In the genomic region with DNA sequence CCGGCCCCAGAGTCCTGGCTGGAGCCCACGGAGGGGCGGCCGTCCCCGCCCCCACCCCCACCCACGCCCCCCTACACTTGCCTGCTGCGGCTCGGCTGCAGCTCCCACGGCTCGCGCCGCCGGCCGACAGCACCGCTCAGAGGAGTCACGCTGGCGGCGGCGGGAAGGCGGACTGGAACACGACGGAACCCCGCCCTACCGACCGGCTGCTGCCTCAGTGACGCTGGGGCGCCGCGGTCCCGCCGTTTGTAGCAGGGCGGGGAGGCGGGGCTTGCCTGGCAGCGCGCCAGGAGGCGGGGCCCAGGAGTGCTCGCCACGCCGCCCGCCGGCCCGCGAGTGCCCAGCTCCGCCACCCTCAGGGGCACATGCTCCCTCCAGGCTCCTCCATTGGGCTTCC, we compare ENCODE assay signal across 8 mouse cellular contexts. TPM values are rescaled to one million over a fixed set of nuclear protein-coding genes. Genes with fewer than 3 reads are reported as not detected.
DNase-seq lines count a peak whose midpoint lies in the region; ATAC-seq and TF ChIP-seq lines count a peak whose summit lies in the region.

No protein-coding gene starts in this region.

- H3K36me3 ChIP-seq in ES-Bruce4 (ENCODE audit: control insufficient read depth, insufficient read depth, low read length, poor library complexity, severe bottlenecking): no peaks in the 10 kb centered on the region
- no peaks in the 10 kb centered on the region for H3K36me3 ChIP-seq in forebrain, embryonic 11.5 days (ENCODE audit: control insufficient read depth, insufficient read depth, low read length)
- 0 out of 2 replicates have a peak, but pooled peaks cover 2% of the 10 kb centered on the region for H3K36me3 ChIP-seq in hindbrain, embryonic 14.5 days (replicated peaks; ENCODE audit: control insufficient read depth, insufficient read depth)

- intact Hi-C loops in left cerebral cortex, adult 2 months (cut with DNase I): loop anchor here (5.0 to 10.0 kb wide), 5 partner anchors 80 to 1197 kb away; no protein-coding TSS in a partner anchor

- TF ChIP-seq POLR2A in ES-Bruce4 (IDR thresholded peaks at IDR 0.05; ENCODE audit: insufficient read depth, low read length): peak; percentile 36
- TF ChIP-seq POLR2A in brain, embryonic 14.5 days (IDR thresholded peaks at IDR 0.05; ENCODE audit: borderline replicate concordance, extremely low read depth, insufficient read depth, insufficient read length, poor library complexity, severe bottlenecking): peak; percentile 50; the same call in 1 of the 2 replicates

- H3K9ac ChIP-seq in ES-Bruce4 (ENCODE audit: low read depth, poor library complexity, severe bottlenecking): peak overlapping the region; percentile 91
- H3K9ac ChIP-seq in forebrain, embryonic 11.5 days (ENCODE audit: low read length): peak overlapping the region; percentile 77
- H3K9ac ChIP-seq in hindbrain, embryonic 14.5 days: peak overlapping the region; percentile 82

- TF ChIP-seq EP300 in ES-Bruce4 (IDR thresholded peaks at IDR 0.05; ENCODE audit: insufficient read depth, low read depth, low read length): no peak

- H3K4me1 ChIP-seq in ES-Bruce4 (ENCODE audit: control insufficient read depth, insufficient read depth, low read length): no peaks in the 10 kb centered on the region
- H3K4me1 ChIP-seq in forebrain, embryonic 11.5 days (replicated peaks; ENCODE audit: control insufficient read depth, insufficient read depth, low read length): peaks cover 8% of the 10 kb centered on the region; the same call in 1 of the 2 replicates
- peaks cover 9% of the 10 kb centered on the region; the same call in 1 of the 2 replicates for H3K4me1 ChIP-seq in hindbrain, embryonic 14.5 days (replicated peaks; ENCODE audit: control insufficient read depth, insufficient read depth, low read length)

- peak; percentile 95 for DNase-seq in brain, embryonic 14.5 days (ENCODE audit: low read depth)
- peak; percentile 94 for DNase-seq in forebrain, embryonic 11.5 days (ENCODE audit: low spot score)
- DNase-seq in hindbrain, embryonic 14.5 days (ENCODE audit: low spot score): peak; percentile 86
- peak; percentile 84 to 85 for DNase-seq in left cerebral cortex, adult 2 months (ENCODE audit: extremely low spot score in 1 of 2, low spot score in 2 of 2)
- peak; percentile 42 for DNase-seq in lung, postnatal 14 days
- DNase-seq in right cerebral cortex, adult 18-20 months: peak; percentile 86

- H3K4me2 ChIP-seq in forebrain, embryonic 11.5 days (ENCODE audit: low read depth, low read length, severe bottlenecking): peak overlapping the region; percentile 98
- H3K4me2 ChIP-seq in hindbrain, embryonic 14.5 days (replicated peaks): peak overlapping the region; percentile 92

- peak overlapping the region; percentile 82 for H3K4me3 ChIP-seq in ES-Bruce4 (ENCODE audit: low read depth, low read length)
- H3K4me3 ChIP-seq in forebrain, embryonic 11.5 days (ENCODE audit: low read depth, low read length): peak overlapping the region; percentile 67
- H3K4me3 ChIP-seq in hindbrain, embryonic 14.5 days (replicated peaks; ENCODE audit: low read length): peak overlapping the region; percentile 87
- H3K4me3 ChIP-seq in left cerebral cortex, adult 2 months: peak overlapping the region; percentile 78

- no peak for TF ChIP-seq CTCF in ES-Bruce4 (IDR thresholded peaks at IDR 0.05; ENCODE audit: low read depth, low read length)
- no peak for TF ChIP-seq CTCF in brain, embryonic 14.5 days (IDR thresholded peaks at IDR 0.05; ENCODE audit: borderline replicate concordance, extremely low read depth, insufficient read depth, insufficient read length)
- TF ChIP-seq CTCF in left cerebral cortex, adult 2 months (IDR thresholded peaks at IDR 0.05): no peak

- WGBS in forebrain, embryonic 11.5 days: 0% methylated on average over 34 of the region's 44 CpGs
- WGBS in hindbrain, embryonic 14.5 days: under 1% methylated on average over 38 of the region's 44 CpGs

- H3K9me3 ChIP-seq in ES-Bruce4 (replicated peaks; ENCODE audit: control insufficient read depth, insufficient read depth, low read length, poor library complexity, severe bottlenecking): no peaks in the 10 kb centered on the region
- H3K9me3 ChIP-seq in forebrain, embryonic 11.5 days (ENCODE audit: control insufficient read depth, low read length): no peaks in the 10 kb centered on the region
- H3K9me3 ChIP-seq in hindbrain, embryonic 14.5 days (ENCODE audit: control insufficient read depth, low read length): no peaks in the 10 kb centered on the region

- no peak overlapping the region for H3K27ac ChIP-seq in ES-Bruce4 (ENCODE audit: insufficient read depth, low read length)
- H3K27ac ChIP-seq in forebrain, embryonic 11.5 days (ENCODE audit: low read depth, low read length): peak overlapping the region; percentile 18; the same call in 1 of the 2 replicates
- H3K27ac ChIP-seq in hindbrain, embryonic 14.5 days: peak overlapping the region; percentile 86
- peak overlapping the region; percentile 89 for H3K27ac ChIP-seq in left cerebral cortex, adult 2 months

- ATAC-seq in forebrain, embryonic 11.5 days (replicated peaks; ENCODE audit: low FRiP score): peak; percentile 72
- ATAC-seq in hindbrain, embryonic 14.5 days (ENCODE audit: low FRiP score): peak; percentile 73
- ATAC-seq in granulocyte monocyte progenitor cell, adult 5-6 weeks (replicated peaks; ENCODE audit: poor library complexity, severe bottlenecking): no peak; the same call in 1 of the 2 replicates

- H3K27me3 ChIP-seq in ES-Bruce4 (ENCODE audit: control insufficient read depth, insufficient read depth, low read length, poor library complexity, severe bottlenecking): no peaks in the 10 kb centered on the region
- H3K27me3 ChIP-seq in forebrain, embryonic 11.5 days (ENCODE audit: control insufficient read depth, insufficient read depth, low read length): peaks cover 16% of the 10 kb centered on the region; the same call in 1 of the 2 replicates
- H3K27me3 ChIP-seq in hindbrain, embryonic 14.5 days (ENCODE audit: control insufficient read depth, insufficient read depth, low read length): no peaks in the 10 kb centered on the region

RNA-seq across cellular contexts. Expression of gene Elavl2, which starts 28.8 kb away (rescaled TPM):
- polyA plus RNA-seq in ES-Bruce4 (2011; ENCODE audit: insufficient read depth, insufficient read length, low read depth, missing spikeins): 35.7 and 46.2 TPM in 2 replicates
- 82.0 and 104 TPM in 2 replicates for polyA plus RNA-seq in brain, embryonic 14.5 days (2012; rRNA removed)
- polyA plus RNA-seq in forebrain, embryonic 11.5 days (2014; fragmentation: Nextera tagmentation; extraction: Ambion mirVana): 76.1 and 87.1 TPM in 2 replicates
- 172 and 195 TPM in 2 replicates for polyA plus RNA-seq in hindbrain, embryonic 14.5 days (2014; fragmentation: Nextera tagmentation; extraction: Ambion mirVana)
- total RNA-seq in left cerebral cortex, adult 2 months (2021): 100 to 1,000 TPM; 104 to 114 TPM
- total RNA-seq in granulocyte monocyte progenitor cell, adult 5-6 weeks (2014; fragmentation: Nextera tagmentation): not detected in 2 replicates
- total RNA-seq in granulocyte monocyte progenitor cell, adult 5-6 weeks (2017): not detected in 2 replicates

Comparison
In these comparisons a context has a peak if more than half of its experiments do, and no peak if none do; other contexts are left out.
1. DNase-seq: peak in every context shown above with its lines; median percentile 95 in brain, embryonic 14.5 days; 94 in forebrain, embryonic 11.5 days; 86 in hindbrain, embryonic 14.5 days; 86 in right cerebral cortex, adult 18-20 months; 84 in left cerebral cortex, adult 2 months; 42 in lung, postnatal 14 days.